Mouse (Mus musculus) megakaryocyte, embryonic 14.5 days (primary cell): Measurements from ENCODE around the gene Mum1. TPM values are rescaled to one million over a fixed set of nuclear protein-coding genes. Genes with fewer than 3 reads are reported as not detected.

ENCODE experiments used
- H3K27me3 ChIP-seq: replicated peaks from 2 replicates; pipeline ENCODE3; 2012; ENCODE audit warnings: inconsistent platforms
- H3K36me3 ChIP-seq: replicated peaks from 2 replicates; pipeline ENCODE3; 2012; ENCODE audit warnings: low read length, inconsistent platforms, mixed read lengths
- H3K4me1 ChIP-seq: 2 replicates; pipeline ENCODE4 v1.6.1; 2012; ENCODE audit warnings: inconsistent platforms
- H3K4me3 ChIP-seq: replicated peaks from 2 replicates; pipeline ENCODE3; 2012; ENCODE audit warnings: moderate library complexity, mild to moderate bottlenecking, inconsistent platforms
- H3K9me3 ChIP-seq: 2 replicates; pipeline ENCODE4 v1.6.1; 2012; ENCODE audit warnings: inconsistent platforms
- FLI1 ChIP-seq: IDR thresholded peaks from 2 replicates; pipeline ENCODE4 v1.6.1; 2012; ENCODE audit warnings: low read length, inconsistent platforms, mixed read lengths
- GATA1 ChIP-seq: IDR thresholded peaks from 3 replicates; pipeline ENCODE4 v1.6.1; 2012; ENCODE audit warnings: mixed read lengths, low read length, inconsistent platforms, borderline replicate concordance
- polyA plus RNA-seq: library from polyadenylated mRNA; stranded (reverse); fragments of >175 nt; gene quantifications from 2 replicates; pipeline ENCODE4 v1.2.3, GENCODE M21; 2012; ENCODE audit warnings: low replicate concordance; ENCODE audit not compliant: insufficient read depth

The Mum1 gene
- polyA plus RNA-seq = 9.6 TPM in 2 replicates

- no peaks in the 10 kb centered on the region for H3K9me3 ChIP-seq
Measured at GRCm38 (mm10) chr10:80226416-80227165, at the start of gene Mum1. Gene Mum1, plus strand, starts transcription at chr10:80226434.

DNA sequence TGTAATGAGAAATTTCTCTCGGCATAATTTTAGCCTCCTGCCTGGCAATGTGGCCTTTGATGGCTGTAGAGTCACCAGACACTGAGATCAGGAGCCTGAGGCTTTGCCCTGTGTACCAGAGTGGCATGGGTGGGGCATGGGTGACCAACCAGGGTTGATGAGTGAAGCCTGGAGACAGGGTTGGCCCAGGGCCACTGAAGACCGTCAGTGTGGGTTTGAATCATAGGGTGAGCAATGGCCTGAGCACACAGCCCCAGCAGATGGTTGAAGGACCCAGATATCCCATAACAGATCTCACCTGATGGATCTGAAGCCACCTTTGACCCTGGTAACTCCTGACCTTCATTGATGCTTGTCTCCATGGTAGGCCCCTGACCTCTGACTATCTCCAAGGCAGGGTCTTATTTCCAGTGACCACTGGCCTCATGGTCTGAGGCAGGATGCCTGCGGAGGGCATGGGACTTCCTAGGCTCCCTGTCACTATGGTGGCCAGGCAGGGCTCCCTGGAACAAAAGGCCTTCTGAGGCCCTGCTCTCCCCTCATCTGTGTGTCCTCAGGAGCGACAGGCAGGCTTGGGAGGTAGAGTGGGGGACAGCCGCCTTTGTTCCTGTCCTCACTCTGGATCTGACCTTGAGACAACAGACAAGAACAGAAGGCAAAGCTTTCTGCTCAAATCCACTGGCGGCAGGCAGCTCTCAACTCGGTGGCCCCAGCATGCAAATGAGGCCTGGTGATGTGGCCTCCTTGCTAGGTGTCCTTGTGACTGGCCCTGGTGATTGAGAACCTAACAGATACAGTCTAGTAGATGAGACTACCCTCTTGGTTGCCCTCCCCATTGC, 48.6 kb upstream of the Mum1 start:
- Histone ChIP-seq H3K36me3 (peaks cover 6% of the 10 kb centered on the region), H3K9me3 (no peaks in the 10 kb centered on the region), H3K27me3 (peaks cover 58% of the 10 kb centered on the region), H3K4me1 (peaks cover 43% of the 10 kb centered on the region), H3K4me3 (no peak overlapping the region)
- no peak for TF ChIP-seq GATA1
- TF ChIP-seq FLI1 = no peak

More at GRCm38 (mm10) chr10:80226416-80227165, at the start of gene Mum1:
- no peak for TF ChIP-seq FLI1
- no peak for TF ChIP-seq GATA1
- H3K4me3 ChIP-seq = peak within 1 kb of the TSS; percentile 93
- H3K36me3 ChIP-seq = peaks cover 37% of the 10 kb centered on the region
- peaks cover 28% of the 10 kb centered on the region for H3K27me3 ChIP-seq
- H3K4me1 ChIP-seq = peaks cover 48% of the 10 kb centered on the region

DNA sequence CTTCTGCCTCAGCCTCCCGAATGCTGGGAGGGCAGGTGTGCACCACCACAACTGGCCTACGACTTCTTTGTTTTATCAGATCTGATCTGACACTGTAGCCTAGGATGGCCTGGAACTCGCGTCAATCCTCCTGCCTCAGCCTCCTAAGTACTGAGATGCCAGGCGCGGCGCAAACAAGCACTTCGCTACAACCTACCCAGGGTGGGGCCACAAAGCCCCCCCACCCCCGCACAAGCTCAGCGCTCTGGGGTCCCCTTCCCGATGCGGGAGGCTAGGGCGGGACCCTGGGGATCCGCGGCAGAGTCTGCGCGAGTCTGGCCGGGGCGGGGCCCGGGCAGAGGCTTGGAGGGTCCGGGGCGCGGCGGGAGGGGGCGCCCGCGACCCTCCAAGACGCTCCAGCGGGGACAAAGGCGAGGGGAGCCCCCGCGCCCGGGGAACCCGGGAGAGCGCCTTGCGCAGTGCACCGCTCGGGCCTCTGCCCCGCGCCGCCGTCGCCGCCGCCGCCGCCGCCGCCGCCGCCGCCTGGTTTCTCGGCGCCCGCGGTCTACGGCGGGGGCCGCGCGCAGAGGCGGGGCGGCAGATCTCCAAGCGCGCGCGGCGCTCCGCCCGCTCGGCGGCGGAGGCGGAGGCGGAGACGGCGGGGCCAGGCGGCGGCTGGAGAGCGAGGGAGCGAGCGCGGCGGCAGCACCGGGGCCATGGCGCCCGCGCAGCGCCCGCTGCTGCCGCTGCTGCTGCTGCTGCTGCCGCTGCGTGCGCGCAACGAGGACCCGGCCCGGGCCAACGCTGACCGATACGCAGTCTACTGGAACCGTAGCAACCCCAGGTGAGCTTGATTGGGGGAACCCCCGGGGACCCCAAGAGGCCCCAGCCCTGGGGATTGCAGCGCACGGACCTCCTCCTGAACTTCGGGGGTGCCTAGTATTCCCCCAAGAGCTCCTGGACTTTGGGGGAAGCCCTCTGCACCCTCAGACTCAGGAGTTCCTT, 46.9 kb upstream of the Mum1 start, which contains the start of gene Efna2:
Gene Efna2 (plus strand): TSS at position 415 of the 984 bp plus-strand sequence.
- peak within 1 kb of the TSS; percentile 88 for H3K4me3 ChIP-seq
- no peaks in the 10 kb centered on the region for H3K9me3 ChIP-seq
- H3K4me1 ChIP-seq = peaks cover 30% of the 10 kb centered on the region
- H3K27me3 ChIP-seq = peaks cover 75% of the 10 kb centered on the region
- peaks cover 6% of the 10 kb centered on the region for H3K36me3 ChIP-seq
- TF ChIP-seq GATA1 (no peak), FLI1 (no peak)

- TF ChIP-seq FLI1 = no peak
- TF ChIP-seq GATA1 = no peak
- peaks cover 20% of the 10 kb centered on the region for H3K4me1 ChIP-seq
- H3K36me3 ChIP-seq = peaks cover 6% of the 10 kb centered on the region
- no peaks in the 10 kb centered on the region for H3K9me3 ChIP-seq
- peaks cover 83% of the 10 kb centered on the region for H3K27me3 ChIP-seq
- no peak overlapping the region for H3K4me3 ChIP-seq
Measured at GRCm38 (mm10) chr10:80180288-80180687, 45.9 kb upstream of the Mum1 start.

- Histone ChIP-seq H3K36me3 (peaks cover 6% of the 10 kb centered on the region), H3K27me3 (peaks cover 89% of the 10 kb centered on the region), H3K4me1 (peaks cover 18% of the 10 kb centered on the region), H3K4me3 (no peak overlapping the region), H3K9me3 (no peaks in the 10 kb centered on the region)
- TF ChIP-seq GATA1 = no peak
- TF ChIP-seq FLI1 = no peak
Measured at GRCm38 (mm10) chr10:80180823-80181222, 45.4 kb upstream of the Mum1 start.

- Histone ChIP-seq H3K4me3 (peak overlapping the region; percentile 15), H3K27me3 (peaks cover 98% of the 10 kb centered on the region), H3K9me3 (no peaks in the 10 kb centered on the region), H3K4me1 (peaks cover 22% of the 10 kb centered on the region), H3K36me3 (no peaks in the 10 kb centered on the region)
- TF ChIP-seq FLI1 (no peak), GATA1 (no peak)
Measured at GRCm38 (mm10) chr10:80182547-80182946, 43.7 kb upstream of the Mum1 start.

DNA sequence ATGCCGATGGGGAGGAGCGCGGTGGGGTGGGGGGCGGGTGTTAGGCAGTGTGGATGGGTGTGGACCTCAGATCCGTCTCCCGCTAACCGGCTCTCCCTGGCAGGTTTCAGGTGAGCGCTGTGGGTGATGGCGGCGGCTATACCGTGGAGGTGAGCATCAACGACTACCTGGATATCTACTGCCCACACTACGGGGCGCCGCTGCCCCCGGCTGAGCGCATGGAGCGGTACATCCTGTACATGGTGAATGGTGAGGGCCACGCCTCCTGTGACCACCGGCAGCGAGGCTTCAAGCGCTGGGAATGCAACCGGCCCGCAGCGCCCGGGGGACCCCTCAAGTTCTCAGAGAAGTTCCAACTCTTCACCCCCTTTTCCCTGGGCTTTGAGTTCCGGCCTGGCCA, 39.6 kb upstream of the Mum1 start:
- Histone ChIP-seq H3K4me3 (no peak overlapping the region), H3K36me3 (no peaks in the 10 kb centered on the region), H3K27me3 (peaks cover 97% of the 10 kb centered on the region), H3K9me3 (no peaks in the 10 kb centered on the region), H3K4me1 (peaks cover 28% of the 10 kb centered on the region)
- TF ChIP-seq FLI1 (no peak), GATA1 (no peak)

DNA sequence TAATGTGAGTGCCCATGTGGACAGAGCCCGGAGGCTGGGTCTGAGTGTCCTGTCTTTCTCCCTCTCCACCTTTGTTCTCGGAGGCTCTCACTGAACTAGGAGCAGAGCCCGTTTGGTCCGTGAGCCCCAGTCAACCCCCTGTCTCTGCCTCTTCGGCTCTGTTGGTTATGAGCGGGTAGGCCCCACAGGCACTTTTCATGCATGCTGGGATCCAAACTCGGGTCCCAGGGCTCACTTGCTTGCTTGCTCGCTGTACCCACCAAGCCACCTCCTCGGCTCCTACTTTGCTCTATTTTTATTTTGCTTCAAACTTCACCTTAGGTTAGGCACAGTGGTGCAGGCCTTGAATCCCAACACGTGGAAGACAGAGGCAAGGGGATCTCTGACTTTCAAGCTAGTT, 38.5 kb upstream of the Mum1 start:
- Histone ChIP-seq H3K36me3 (no peaks in the 10 kb centered on the region), H3K9me3 (no peaks in the 10 kb centered on the region), H3K4me1 (peaks cover 33% of the 10 kb centered on the region), H3K4me3 (no peak overlapping the region), H3K27me3 (peaks cover 96% of the 10 kb centered on the region)
- no peak for TF ChIP-seq GATA1
- TF ChIP-seq FLI1 = no peak

DNA sequence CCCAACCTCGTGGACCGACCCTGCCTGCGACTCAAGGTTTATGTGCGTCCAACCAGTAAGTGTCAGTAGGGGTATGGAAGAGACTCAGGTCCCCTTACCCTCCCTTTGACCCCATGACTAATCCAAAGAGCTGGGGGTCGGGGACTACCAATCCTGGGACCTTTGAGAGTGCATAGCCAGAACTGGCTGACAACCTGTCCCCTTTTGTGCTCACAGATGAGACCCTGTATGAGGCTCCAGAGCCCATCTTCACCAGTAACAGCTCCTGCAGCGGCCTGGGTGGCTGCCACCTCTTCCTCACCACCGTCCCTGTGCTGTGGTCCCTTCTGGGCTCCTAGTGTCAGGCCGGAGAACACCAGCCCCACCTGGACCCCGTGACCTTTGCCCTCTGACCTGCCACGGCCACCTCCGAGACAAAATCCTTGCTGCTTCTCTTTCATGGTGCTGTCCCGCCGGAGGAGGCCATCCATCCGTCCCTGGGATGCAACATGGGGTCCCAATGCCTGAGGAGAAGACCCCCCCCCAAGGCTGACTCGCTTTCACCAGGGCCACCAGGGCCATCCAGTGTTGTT, 37.7 kb upstream of the Mum1 start:
- Histone ChIP-seq H3K36me3 (no peaks in the 10 kb centered on the region), H3K4me3 (no peak overlapping the region), H3K4me1 (peaks cover 38% of the 10 kb centered on the region), H3K9me3 (no peaks in the 10 kb centered on the region), H3K27me3 (peaks cover 96% of the 10 kb centered on the region)
- TF ChIP-seq FLI1 (no peak), GATA1 (no peak)
